Mouse (Mus musculus) CH12.LX (cell line): ENCODE measurements around the gene Scnn1a. TPM values are rescaled to one million over a fixed set of nuclear protein-coding genes. Genes with fewer than 3 reads are reported as not detected.

Source experiments
- DNase-seq: peaks from one replicate; pipeline ENCODE4 v3.0.0-alpha.2; 2013; ENCODE audit errors: extremely low read depth
- H3K27ac ChIP-seq: 2 replicates; pipeline ENCODE4 v1.5.1; 2012; ENCODE audit warnings: low read depth, mild to moderate bottlenecking, control low read depth, moderate library complexity; ENCODE audit not compliant: insufficient read depth
- H3K27me3 ChIP-seq: replicated peaks from 2 replicates; pipeline ENCODE3; 2012; ENCODE audit warnings: inconsistent platforms
- H3K36me3 ChIP-seq, 2 experiments: replicated peaks in 1 of 2; 2 replicates each; pipeline versions ENCODE3 to v1.6.1; 2012; ENCODE audit warnings: inconsistent platforms in 1 of 2, low read length in 1 of 2, mild to moderate bottlenecking in 1 of 2, mixed read lengths in 1 of 2, moderate library complexity in 1 of 2; ENCODE audit not compliant: control insufficient read depth in 1 of 2, insufficient read depth in 1 of 2
- H3K4me1 ChIP-seq, 2 experiments: 2 replicates each; pipeline ENCODE4 v1.6.1; 2012; ENCODE audit warnings: inconsistent platforms in 1 of 2, moderate library complexity in 1 of 2; ENCODE audit not compliant: insufficient read depth in 2 of 2, control insufficient read depth in 1 of 2
- H3K4me2 ChIP-seq: 2 replicates; pipeline ENCODE4 v1.6.1; 2012; ENCODE audit warnings: low read depth, mild to moderate bottlenecking, control low read depth; ENCODE audit not compliant: poor library complexity, insufficient read depth, severe bottlenecking
- H3K4me3 ChIP-seq, 3 experiments: fragments of 150-350 bp in 1 of 3; sonication (generic) in 1 of 3; replicated peaks in 1 of 3; 2 replicates each; pipeline versions ENCODE3 to v1.5.1; 2011 to 2012; ENCODE audit warnings: low read depth in 2 of 3, low read length in 2 of 3, mild to moderate bottlenecking in 2 of 3, moderate library complexity in 2 of 3, control low read depth in 1 of 3, improper control_type of control experiment in 1 of 3, inconsistent platforms in 1 of 3, mixed read lengths in 1 of 3; ENCODE audit not compliant: poor library complexity in 1 of 3
- H3K79me2 ChIP-seq: replicated peaks from 2 replicates; pipeline ENCODE4 v1.6.1; 2012; ENCODE audit warnings: mild to moderate bottlenecking, moderate library complexity; ENCODE audit not compliant: control insufficient read depth, poor library complexity, insufficient read depth, severe bottlenecking; ENCODE audit errors: extremely low read depth
- H3K9ac ChIP-seq: 2 replicates; pipeline ENCODE4 v1.6.1; 2012; ENCODE audit warnings: low read depth, mild to moderate bottlenecking, control low read depth, moderate library complexity; ENCODE audit not compliant: insufficient read depth
- H3K9me3 ChIP-seq: replicated peaks from 2 replicates; pipeline ENCODE3; 2012; ENCODE audit warnings: low read length, inconsistent platforms, mixed read lengths
- BHLHE40 ChIP-seq: IDR thresholded peaks from 2 replicates; pipeline ENCODE4 v1.6.1; 2011; ENCODE audit warnings: mild to moderate bottlenecking, low read depth, low read length, improper control_type of control experiment
- E2F4 ChIP-seq: IDR thresholded peaks from 2 replicates; pipeline ENCODE4 v1.6.1; 2011; ENCODE audit warnings: low read depth, low read length, improper control_type of control experiment; ENCODE audit not compliant: insufficient replicate concordance
- ELF1 ChIP-seq: IDR thresholded peaks from 2 replicates; pipeline ENCODE4 v1.6.1; 2014; ENCODE audit warnings: low read depth, mild to moderate bottlenecking, inconsistent platforms, low read length, improper control_type of control experiment
- ETS1 ChIP-seq: conservative IDR thresholded peaks from 2 replicates; pipeline ENCODE4 v1.6.1; 2012; ENCODE audit warnings: low read depth, mild to moderate bottlenecking, inconsistent platforms, low read length, improper control_type of control experiment, moderate library complexity
- IRF4 ChIP-seq: IDR thresholded peaks from 2 replicates; pipeline ENCODE4 v1.6.1; 2014; ENCODE audit warnings: low read depth, mild to moderate bottlenecking, inconsistent platforms, low read length, improper control_type of control experiment
- JUN ChIP-seq: IDR thresholded peaks from 2 replicates; pipeline ENCODE4 v1.6.1; 2011; ENCODE audit warnings: low read depth, mild to moderate bottlenecking, low read length, improper control_type of control experiment, moderate library complexity; ENCODE audit not compliant: insufficient read depth
- JUND ChIP-seq: conservative IDR thresholded peaks from 2 replicates; pipeline ENCODE4 v1.6.1; 2011; ENCODE audit warnings: low read depth, low read length, improper control_type of control experiment
- MAZ ChIP-seq: IDR thresholded peaks from 2 replicates; pipeline ENCODE4 v1.6.1; 2012; ENCODE audit warnings: low read depth, mild to moderate bottlenecking, inconsistent platforms, low read length, improper control_type of control experiment, moderate library complexity
- MEF2A ChIP-seq: IDR thresholded peaks from 2 replicates; pipeline ENCODE4 v1.6.1; 2014; ENCODE audit warnings: low read depth, mild to moderate bottlenecking, inconsistent platforms, low read length, improper control_type of control experiment, borderline replicate concordance
- MYC ChIP-seq: IDR thresholded peaks from 2 replicates; pipeline ENCODE4 v1.6.1; 2011; ENCODE audit warnings: low read depth, mild to moderate bottlenecking, improper control_type of control experiment, low read length
- POLR2AphosphoS2 ChIP-seq: IDR thresholded peaks from 2 replicates; pipeline ENCODE4 v1.6.1; 2011; ENCODE audit warnings: low read depth, low read length, improper control_type of control experiment
- RAD21 ChIP-seq: IDR thresholded peaks from 2 replicates; pipeline ENCODE4 v1.6.1; 2011; ENCODE audit warnings: low read depth, mild to moderate bottlenecking, low read length, improper control_type of control experiment, moderate library complexity
- SMC3 ChIP-seq: IDR thresholded peaks from 2 replicates; pipeline ENCODE4 v1.6.1; 2011; ENCODE audit warnings: low read depth, low read length, improper control_type of control experiment
- TCF12 ChIP-seq: IDR thresholded peaks from 2 replicates; pipeline ENCODE4 v1.6.1; 2014; ENCODE audit warnings: low read depth, mild to moderate bottlenecking, inconsistent platforms, low read length, improper control_type of control experiment
- USF2 ChIP-seq: conservative IDR thresholded peaks from 2 replicates; pipeline ENCODE4 v1.6.1; 2011; ENCODE audit warnings: low read depth, low read length, improper control_type of control experiment
- ZKSCAN1 ChIP-seq: IDR thresholded peaks from 2 replicates; pipeline ENCODE4 v1.6.1; 2012; ENCODE audit warnings: low read depth, inconsistent platforms, low read length, improper control_type of control experiment, borderline replicate concordance
- dilution Hi-C: fragments of 300-500 bp; cut with MboI; formaldehyde crosslinking; loops from 2 replicates; pipeline ENCODE4 v1.14.3; 2020; ENCODE audit warnings: low sequenced_read_pairs; ENCODE audit not compliant: extremely low pct_unique_long_range_greater_than_20kb, extremely low pct_ligation_motif_present
- in situ Hi-C: fragments of 300-500 bp; cut with MboI; formaldehyde crosslinking; loops from 3 replicates; pipeline ENCODE4 v1.14.3; 2019; ENCODE audit warnings: low sequenced_read_pairs, low pct_ligation_motif_present, low pct_unique_long_range_greater_than_20kb, mixed read lengths
- polyA plus RNA-seq: library from polyadenylated mRNA; unstranded; fragments of >175 nt; gene quantifications from 2 replicates; pipeline ENCODE4 v1.2.1, GENCODE M21; 2012; ENCODE audit warnings: low read depth; ENCODE audit not compliant: insufficient read length
- total RNA-seq, 2 experiments: library from RNA; depleted of rRNA; stranded (reverse); fragments of 300-350 nt in 1 of 2; fragments of >200 nt in 1 of 2; gene quantifications; 2 replicates each; pipeline ENCODE4 v1.2.3; 2012 to 2014

Gene Scnn1a
- total and polyA plus RNA-seq, 3 experiments, result not detected

- peaks cover 96% of the 10 kb centered on the region for H3K27me3 ChIP-seq
- no peak overlapping the region for H3K4me2 ChIP-seq
- in situ Hi-C loops (no loop called here), dilution Hi-C loops (no loop called here)
- H3K4me1 ChIP-seq, result no peaks in the 10 kb centered on the region
- no peak for DNase-seq
- TF ChIP-seq ZKSCAN1, result no peak
- no peaks in the 10 kb centered on the region for H3K9me3 ChIP-seq
- H3K4me3 ChIP-seq, result no peak overlapping the region
- H3K36me3 ChIP-seq, result no peaks in the 10 kb centered on the region
- H3K9ac ChIP-seq, result no peak overlapping the region
- H3K27ac ChIP-seq, result no peak overlapping the region
- H3K79me2 ChIP-seq, result no peaks in the 10 kb centered on the region
Measured at GRCm38 (mm10) chr6:125349575-125350230, 29.2 kb downstream of the Scnn1a start.

- Histone ChIP-seq H3K4me1 (no peaks in the 10 kb centered on the region), H3K27me3 (peaks cover 96% of the 10 kb centered on the region), H3K36me3 (no peaks in the 10 kb centered on the region), H3K9ac (no peak overlapping the region), H3K27ac (no peak overlapping the region), H3K4me3 (no peak overlapping the region), H3K4me2 (no peak overlapping the region), H3K9me3 (no peaks in the 10 kb centered on the region), H3K79me2 (no peaks in the 10 kb centered on the region)
- no peak for TF ChIP-seq MEF2A
- TF ChIP-seq POLR2AphosphoS2, result no peak
- no peak for TF ChIP-seq USF2
- TF ChIP-seq TCF12, result no peak
- no peak for TF ChIP-seq BHLHE40
- TF ChIP-seq MYC, result no peak
- TF ChIP-seq ETS1, result no peak
- no peak for TF ChIP-seq ZKSCAN1
- no peak for TF ChIP-seq ELF1
- TF ChIP-seq MAZ, result no peak
- no peak for TF ChIP-seq E2F4
- dilution Hi-C loops (no loop called here), in situ Hi-C loops (no loop called here)
- DNase-seq, result no peak
Measured at GRCm38 (mm10) chr6:125350231-125350994, 30.0 kb downstream of the Scnn1a start.

- Histone ChIP-seq H3K4me3 (no peak overlapping the region), H3K79me2 (no peaks in the 10 kb centered on the region), H3K4me1 (no peaks in the 10 kb centered on the region), H3K4me2 (no peak overlapping the region), H3K9me3 (no peaks in the 10 kb centered on the region), H3K36me3 (no peaks in the 10 kb centered on the region), H3K27me3 (peaks cover 96% of the 10 kb centered on the region), H3K9ac (no peak overlapping the region), H3K27ac (no peak overlapping the region)
- TF ChIP-seq JUND (no peak), IRF4 (no peak), TCF12 (no peak), JUN (no peak), BHLHE40 (no peak), RAD21 (no peak), SMC3 (no peak)
- in situ Hi-C loops, result no loop called here
- dilution Hi-C loops, result no loop called here
- no peak for DNase-seq
Measured at GRCm38 (mm10) chr6:125350995-125351324, 30.5 kb downstream of the Scnn1a start.
